Mouse (Mus musculus) cerebellum, adult 11 months (tissue): ENCODE results near the gene Hist1h3e.
A peak's percentile ranks its signal among the peaks of the same experiment; 100 is the strongest.

ENCODE experiments used
- DNase-seq: peaks from one replicate; pipeline ENCODE4 v3.0.0; 2022

The Hist1h3e gene

DNA sequence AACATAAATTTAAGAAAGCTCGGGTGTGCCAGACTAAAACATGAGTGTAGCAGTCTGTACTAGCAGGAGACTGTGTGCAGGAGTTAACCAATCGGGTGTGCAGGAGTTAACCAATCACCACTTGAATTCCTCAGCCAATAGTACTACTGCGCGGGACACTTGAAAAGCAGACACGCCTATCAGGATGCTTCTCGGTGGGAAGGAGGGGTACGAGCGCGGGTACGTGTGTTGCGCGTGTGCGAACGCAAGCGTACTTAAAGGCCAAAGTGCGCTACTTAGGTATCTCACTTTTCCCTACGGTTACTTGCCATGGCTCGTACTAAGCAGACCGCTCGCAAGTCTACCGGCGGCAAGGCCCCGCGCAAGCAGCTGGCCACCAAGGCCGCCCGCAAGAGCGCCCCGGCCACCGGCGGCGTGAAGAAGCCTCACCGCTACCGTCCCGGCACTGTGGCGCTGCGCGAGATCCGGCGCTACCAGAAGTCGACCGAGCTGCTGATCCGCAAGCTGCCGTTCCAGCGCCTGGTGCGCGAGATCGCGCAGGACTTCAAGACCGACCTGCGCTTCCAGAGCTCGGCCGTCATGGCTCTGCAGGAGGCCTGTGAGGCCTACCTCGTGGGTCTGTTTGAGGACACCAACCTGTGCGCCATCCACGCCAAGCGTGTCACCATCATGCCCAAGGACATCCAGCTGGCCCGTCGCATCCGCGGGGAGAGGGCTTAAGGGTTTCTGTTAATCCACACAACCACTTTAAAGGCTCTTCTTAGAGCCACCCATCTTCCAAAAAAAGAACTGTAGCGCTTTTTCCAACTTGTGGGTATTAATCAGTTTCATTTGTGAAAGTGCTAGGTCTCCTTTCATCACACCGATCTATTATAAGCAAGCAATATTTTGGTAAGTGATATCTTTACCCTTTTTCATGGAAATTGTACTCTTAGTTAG is 26.8 kb downstream of the Hist1h3e start, which contains the start of gene Hist1h3g:
Gene Hist1h3g (plus strand): TSS at position 286 of the 939 bp plus-strand sequence.
- DNase-seq, result peak; percentile 71

DNA sequence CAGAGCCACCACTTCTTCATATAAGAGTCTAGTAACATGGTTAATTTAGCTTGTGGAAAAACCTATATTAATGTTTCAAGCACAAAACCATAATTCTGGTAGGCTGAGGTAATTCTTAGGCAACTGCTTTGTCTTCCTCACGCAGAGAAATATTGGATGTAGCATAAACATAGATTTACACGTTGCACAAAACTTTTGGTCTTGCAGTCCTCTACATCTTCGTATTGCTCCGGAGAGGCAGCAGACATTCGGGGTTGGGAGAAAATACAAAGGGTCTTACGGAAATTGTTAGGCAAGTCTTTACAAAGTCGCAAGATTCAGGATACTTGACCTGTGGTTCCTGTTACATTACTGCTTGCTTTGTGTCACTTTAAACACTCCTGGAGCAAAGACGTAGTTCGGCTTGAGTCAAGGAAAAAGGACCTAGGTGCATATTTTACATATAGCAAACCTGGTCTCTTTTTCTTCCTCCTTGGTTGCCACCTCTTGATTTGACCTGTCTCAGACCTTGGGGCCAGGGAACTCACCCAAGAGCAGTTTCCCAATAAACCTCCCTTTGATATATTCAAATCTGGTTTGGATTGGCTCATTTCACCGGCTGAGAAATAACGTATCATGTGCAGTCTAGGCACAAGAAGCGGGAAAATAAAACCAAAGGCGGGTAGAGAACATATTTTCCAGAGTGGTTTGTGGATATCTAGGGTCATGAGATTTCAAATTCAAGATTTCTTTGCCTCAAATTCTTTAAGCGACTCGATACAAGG is 27.6 kb downstream of the Hist1h3e start:
- no peak for DNase-seq

DNA sequence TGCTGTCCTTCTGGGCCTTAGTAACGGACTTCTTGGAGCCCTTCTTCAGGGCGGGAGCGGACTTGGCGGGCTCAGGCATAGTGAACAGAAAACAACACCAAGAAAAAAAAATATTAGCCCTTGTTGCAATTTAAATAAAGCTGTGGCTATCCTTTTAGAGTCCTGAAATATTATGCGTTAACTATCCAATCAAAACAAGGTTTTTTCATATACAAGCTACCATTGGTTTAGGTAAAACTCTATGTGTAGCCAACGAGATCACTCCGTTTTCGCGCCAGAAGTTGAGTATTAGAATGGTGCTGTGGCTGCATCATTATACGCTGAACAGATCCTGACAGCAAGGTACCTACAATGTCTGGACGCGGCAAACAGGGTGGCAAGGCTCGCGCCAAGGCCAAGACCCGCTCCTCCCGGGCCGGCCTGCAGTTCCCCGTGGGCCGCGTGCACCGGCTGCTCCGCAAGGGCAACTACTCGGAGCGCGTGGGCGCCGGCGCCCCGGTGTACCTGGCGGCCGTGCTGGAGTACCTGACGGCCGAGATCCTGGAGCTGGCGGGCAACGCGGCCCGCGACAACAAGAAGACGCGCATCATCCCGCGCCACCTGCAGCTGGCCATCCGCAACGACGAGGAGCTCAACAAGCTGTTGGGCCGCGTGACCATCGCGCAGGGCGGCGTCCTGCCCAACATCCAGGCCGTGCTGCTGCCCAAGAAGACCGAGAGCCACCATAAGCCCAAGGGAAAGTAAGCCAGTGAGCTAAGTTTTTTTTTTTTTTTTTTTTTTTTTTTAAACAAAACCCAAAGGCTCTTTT is 28.4 kb downstream of the Hist1h3e start, which contains the start of gene Hist1h2af:
Gene Hist1h2af (plus strand): TSS at position 347 of the 808 bp plus-strand sequence.
- DNase-seq, result peak; percentile 62

DNA sequence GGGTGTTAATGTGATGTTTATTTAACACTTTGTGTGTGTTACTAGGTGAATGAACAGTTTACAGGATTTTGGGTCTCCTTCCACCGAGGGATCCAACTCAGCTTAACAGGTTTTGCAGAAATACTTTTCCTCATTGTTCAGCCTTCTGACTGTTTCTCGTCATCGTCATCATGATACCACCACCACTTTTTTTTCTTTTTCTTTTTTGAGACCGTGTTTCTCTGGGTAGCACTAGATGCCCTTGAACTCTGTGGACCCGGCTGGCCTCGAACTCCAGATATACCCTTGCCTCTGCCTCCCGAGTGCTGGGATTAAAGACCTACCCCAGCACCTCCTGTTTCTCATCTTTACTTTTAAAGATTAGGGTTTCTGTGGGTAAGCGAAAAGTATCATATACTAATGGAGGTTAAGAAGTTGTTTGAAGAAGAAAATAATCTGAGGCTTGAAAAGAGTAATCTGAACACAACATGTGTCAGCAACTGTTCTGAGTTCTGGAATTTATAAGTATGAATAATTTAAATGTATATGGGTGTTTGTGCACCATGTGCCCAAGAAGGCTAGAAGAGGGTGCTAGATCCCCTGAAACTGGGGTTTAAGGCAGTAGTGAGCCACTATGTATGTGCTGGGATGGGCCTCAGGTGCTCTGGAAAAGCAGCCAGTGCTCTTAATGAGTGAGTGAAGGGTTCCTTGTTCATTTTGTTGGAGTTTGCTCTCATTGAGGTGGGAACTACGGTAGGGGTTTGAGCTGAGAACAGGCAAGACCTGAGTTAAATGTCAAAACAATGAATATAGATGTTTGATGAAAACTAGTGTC is 29.7 kb downstream of the Hist1h3e start:
- DNase-seq, result no peak

DNA sequence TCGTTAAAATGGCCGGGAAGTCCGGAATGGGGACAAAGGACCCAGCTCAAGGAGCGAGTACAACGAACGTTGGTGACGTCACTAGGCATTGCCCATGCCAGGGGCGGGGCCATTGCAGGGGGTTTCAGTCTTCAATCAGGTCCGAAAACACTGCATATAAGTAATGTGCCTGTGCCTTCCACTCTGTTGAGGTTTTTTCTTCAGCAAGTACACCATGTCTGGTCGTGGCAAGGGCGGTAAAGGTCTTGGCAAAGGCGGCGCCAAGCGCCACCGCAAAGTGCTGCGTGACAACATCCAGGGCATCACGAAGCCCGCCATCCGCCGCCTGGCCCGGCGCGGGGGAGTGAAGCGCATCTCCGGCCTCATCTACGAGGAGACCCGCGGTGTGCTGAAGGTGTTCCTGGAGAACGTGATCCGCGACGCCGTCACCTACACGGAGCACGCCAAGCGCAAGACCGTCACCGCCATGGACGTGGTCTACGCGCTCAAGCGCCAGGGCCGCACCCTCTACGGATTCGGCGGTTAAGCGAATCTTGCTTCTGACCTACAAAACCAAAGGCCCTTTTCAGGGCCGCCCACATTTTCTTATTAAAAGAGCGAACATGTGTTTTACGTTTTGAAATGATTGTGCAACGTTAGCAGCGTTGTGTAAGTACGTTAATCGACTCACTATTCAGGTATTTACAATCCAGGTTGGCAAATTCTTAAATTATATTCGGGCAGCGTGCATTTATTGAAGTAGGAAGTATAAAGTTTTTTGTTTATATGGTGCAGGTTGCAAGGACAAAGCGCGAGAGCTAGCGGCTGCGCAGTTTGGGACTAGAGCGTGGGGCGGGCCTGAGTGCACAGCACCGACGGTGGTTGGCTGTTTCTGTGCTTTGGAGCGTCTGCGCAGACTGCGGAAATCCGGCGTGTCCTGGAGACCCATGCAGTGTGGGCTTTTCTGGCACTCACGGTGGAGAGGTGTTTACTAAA is 31.0 kb downstream of the Hist1h3e start, which contains the start of gene Hist1h4h:
Gene Hist1h4h (plus strand): TSS at position 150 of the 975 bp plus-strand sequence.
- peak; percentile 97 for DNase-seq

GRCm38 (mm10) chr13:23530181-23530900 is 31.8 kb downstream of the Hist1h3e start:
- peak; percentile 61 for DNase-seq

- no peak for DNase-seq
Measured at GRCm38 (mm10) chr13:23529480-23530165, 32.5 kb downstream of the Hist1h3e start.

DNA sequence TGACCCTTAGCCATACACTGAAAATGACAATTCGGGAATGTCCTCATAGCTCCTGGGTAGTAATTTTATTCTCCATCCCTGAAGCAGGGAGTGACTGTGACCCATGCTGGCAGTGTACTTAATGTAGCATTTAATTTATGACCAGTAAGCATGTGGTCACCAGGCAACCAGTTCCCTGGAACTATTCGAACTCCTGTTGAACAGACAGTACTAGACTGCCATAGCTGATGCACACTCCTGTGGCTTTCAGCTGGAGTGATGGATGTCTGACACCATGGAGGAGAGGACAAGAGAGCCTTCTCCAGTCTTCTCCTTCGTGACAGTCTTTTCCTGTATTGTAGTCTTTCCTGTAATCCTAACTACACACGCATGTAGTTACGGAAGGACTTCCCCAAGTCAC is 33.2 kb downstream of the Hist1h3e start:
- no peak for DNase-seq

GRCm38 (mm10) chr13:23526312-23526711 is 35.9 kb downstream of the Hist1h3e start:
- DNase-seq, result peak; percentile 84

DNA sequence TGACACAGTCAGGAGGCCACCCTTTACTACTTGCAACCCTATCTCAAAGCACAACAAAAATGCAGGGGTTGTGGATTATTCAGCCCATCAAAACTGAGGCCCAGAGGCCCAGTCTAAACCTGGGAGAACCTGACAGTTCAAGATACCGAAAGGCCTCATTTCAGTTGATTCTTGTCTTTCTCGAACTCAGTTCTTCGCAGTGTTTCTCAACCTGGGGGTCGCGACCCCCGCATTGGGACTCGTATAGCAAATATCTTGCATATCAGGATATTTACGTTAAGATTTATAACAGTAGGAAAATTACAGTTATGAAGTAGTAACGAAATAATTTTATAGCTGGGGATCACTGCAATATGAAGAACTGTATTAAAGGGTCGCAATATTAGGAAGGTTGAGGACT is 36.3 kb downstream of the Hist1h3e start:
- DNase-seq, result no peak

DNA sequence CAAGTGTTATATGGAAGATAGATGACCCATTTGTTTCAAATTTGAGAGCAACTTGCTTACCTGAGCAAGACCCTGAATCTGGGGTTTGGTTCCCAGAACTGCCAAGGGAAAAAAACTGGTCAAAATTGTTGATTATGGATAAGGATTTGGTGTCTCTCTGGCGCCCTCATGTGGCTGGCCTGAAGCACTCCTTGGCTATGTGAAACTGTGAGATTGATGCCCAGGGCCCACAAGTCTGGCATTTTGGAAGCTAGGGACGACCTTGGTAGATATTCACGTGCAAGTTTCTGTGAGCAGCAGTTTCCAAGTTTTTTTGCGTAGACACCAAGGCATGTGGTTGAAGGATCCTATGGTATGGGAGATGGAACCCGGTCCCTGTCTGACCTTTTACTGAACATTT is 37.5 kb downstream of the Hist1h3e start:
- peak; percentile 54 for DNase-seq

- no peak for DNase-seq
Measured at GRCm38 (mm10) chr13:23523976-23524375, 38.2 kb downstream of the Hist1h3e start.

DNA sequence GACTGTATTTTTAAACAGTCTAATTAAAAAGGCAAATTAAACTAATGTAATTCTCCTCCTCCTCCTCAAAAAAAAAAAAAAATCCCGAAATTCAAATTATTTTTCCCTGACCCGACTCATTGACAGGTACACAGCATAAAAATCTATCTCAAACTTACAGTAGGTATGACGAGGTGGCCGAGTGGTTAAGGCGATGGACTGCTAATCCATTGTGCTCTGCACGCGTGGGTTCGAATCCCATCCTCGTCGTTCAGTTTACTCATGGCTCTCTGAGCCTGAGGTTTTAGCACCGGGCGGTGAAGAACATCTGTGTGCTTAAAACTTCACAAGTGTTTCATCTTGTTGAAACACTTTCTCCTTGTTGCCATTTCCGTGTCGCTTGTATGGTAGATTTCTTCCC is 40.5 kb downstream of the Hist1h3e start:
- peak; percentile 68 for DNase-seq

DNA sequence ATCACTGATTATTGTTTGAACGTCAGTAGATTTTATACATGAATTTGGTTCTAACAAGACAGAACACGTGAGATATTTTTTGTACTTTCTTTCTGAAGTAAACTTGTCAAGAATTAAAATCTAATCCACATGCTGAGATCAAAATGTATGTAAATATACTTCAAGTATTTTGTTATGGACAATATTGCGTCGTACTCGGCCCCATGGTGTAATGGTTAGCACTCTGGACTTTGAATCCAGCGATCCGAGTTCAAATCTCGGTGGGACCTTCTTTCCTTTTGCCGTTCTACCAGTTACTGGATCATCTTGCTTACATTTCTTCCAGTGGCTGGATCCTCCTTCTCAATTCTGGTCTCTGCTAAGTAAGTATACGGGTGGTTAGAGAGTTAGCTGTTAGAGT is 42.8 kb downstream of the Hist1h3e start:
- DNase-seq, result peak; percentile 71

DNA sequence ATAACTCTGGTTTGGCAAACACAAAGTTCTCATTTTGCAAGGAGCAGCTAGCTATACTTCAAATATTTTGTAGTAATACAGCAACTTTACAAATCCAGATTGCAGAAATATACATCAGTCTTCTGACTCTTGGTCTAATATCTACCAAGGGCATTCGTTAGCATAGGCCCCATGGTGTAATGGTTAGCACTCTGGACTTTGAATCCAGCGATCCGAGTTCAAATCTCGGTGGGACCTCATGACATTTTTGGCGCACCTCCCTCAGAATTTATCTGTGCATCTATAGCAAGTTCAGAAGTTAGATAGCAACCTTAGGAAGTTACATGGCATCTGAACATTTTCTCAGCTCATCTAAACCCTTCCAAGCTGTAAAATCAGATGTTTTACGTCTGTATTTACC is 43.3 kb downstream of the Hist1h3e start:
- DNase-seq, result peak; percentile 73

- DNase-seq, result no peak
Measured at GRCm38 (mm10) chr13:23518295-23518603, 43.9 kb downstream of the Hist1h3e start.

GRCm38 (mm10) chr13:23517603-23518294 is 44.4 kb downstream of the Hist1h3e start:
- DNase-seq, result peak; percentile 85

GRCm38 (mm10) chr13:23516822-23517602 is 45.2 kb downstream of the Hist1h3e start:
- peak; percentile 72 for DNase-seq
